Mouse (Mus musculus) MEL (cell line): ENCODE results near the gene Sipa1l1.

Experiments
- CTCF ChIP-seq, 3 experiments: IDR thresholded peaks in 2 of 3; conservative IDR thresholded peaks in 1 of 3; 2 replicates each; pipeline ENCODE4 v1.5.1; 2011 to 2012; ENCODE audit warnings: low read length in 3 of 3, low read depth in 2 of 3, mild to moderate bottlenecking in 2 of 3, improper control_type of control experiment in 1 of 3, inconsistent platforms in 1 of 3, mixed read lengths in 1 of 3, moderate library complexity in 1 of 3; ENCODE audit not compliant: control insufficient read depth in 1 of 3, insufficient read depth in 1 of 3, poor library complexity in 1 of 3, severe bottlenecking in 1 of 3
- GABPA ChIP-seq: IDR thresholded peaks from 2 replicates; pipeline ENCODE4 v1.6.1; 2012; ENCODE audit warnings: low read depth, mild to moderate bottlenecking, inconsistent platforms, low read length, improper control_type of control experiment, moderate library complexity
- RCOR1 ChIP-seq: IDR thresholded peaks from 2 replicates; pipeline ENCODE4 v1.6.1; 2012; ENCODE audit warnings: low read depth, mild to moderate bottlenecking, inconsistent platforms, low read length, improper control_type of control experiment
- SMC3 ChIP-seq: IDR thresholded peaks from 2 replicates; pipeline ENCODE4 v1.6.1; 2011; ENCODE audit warnings: low read depth, low read length, improper control_type of control experiment
- TCF12 ChIP-seq: IDR thresholded peaks from 2 replicates; pipeline ENCODE4 v1.6.1; 2014; ENCODE audit warnings: low read depth, mild to moderate bottlenecking, inconsistent platforms, low read length, improper control_type of control experiment, moderate library complexity

- TF ChIP-seq TCF12 (no peak), GABPA (no peak), CTCF (IDR thresholded peaks at IDR 0.05 in 2 of 3, conservative IDR thresholded peaks at IDR 0.05 in 1 of 3; ENCODE audit: control insufficient read depth in 1 of 3, insufficient read depth in 1 of 3, low read depth in 2 of 3, low read length in 3 of 3, poor library complexity in 1 of 3, severe bottlenecking in 1 of 3) (no peak), SMC3 (no peak), RCOR1 (no peak)
These were observed 3.5 kb upstream of the Sipa1l1 start for GRCm38 (mm10) chr12:82165651-82166050.
